Mouse (Mus musculus) liver, embryonic 13.5 days (tissue): ENCODE data around the gene Rab3b. TPM values are rescaled to one million over a fixed set of nuclear protein-coding genes. Genes with fewer than 3 reads are reported as not detected.

Source experiments
- ATAC-seq: fragments of 200-750 bp; cut with Nextera tagmentation; 2 replicates; pipeline ENCODE4 v1.8.0; 2017; ENCODE audit warnings: low read depth, mild to moderate bottlenecking, moderate number of reproducible peaks, moderate library complexity
- DNase-seq: peaks from one replicate; pipeline ENCODE4 v3.0.0; 2022
- H3K27ac ChIP-seq: fragments of 300-500 bp; sonication (generic); 2 replicates; pipeline ENCODE4 v1.5.1; 2015; ENCODE audit warnings: moderate library complexity, mild to moderate bottlenecking, inconsistent platforms
- H3K27me3 ChIP-seq: fragments of 300-500 bp; sonication (generic); 2 replicates; pipeline ENCODE4 v1.6.1; 2015; ENCODE audit warnings: mild to moderate bottlenecking, inconsistent platforms
- H3K36me3 ChIP-seq: fragments of 300-500 bp; sonication (generic); 2 replicates; pipeline ENCODE4 v1.6.1; 2015; ENCODE audit warnings: mild to moderate bottlenecking, inconsistent platforms
- H3K4me1 ChIP-seq: fragments of 300-500 bp; sonication (generic); replicated peaks from 2 replicates; pipeline ENCODE4 v1.6.1; 2015; ENCODE audit warnings: inconsistent platforms
- H3K4me2 ChIP-seq: fragments of 300-500 bp; sonication (generic); 2 replicates; pipeline ENCODE4 v1.6.1; 2015; ENCODE audit warnings: inconsistent platforms, mild to moderate bottlenecking, moderate library complexity
- H3K4me3 ChIP-seq: fragments of 300-500 bp; sonication (generic); replicated peaks from 2 replicates; pipeline ENCODE4 v1.5.1; 2015; ENCODE audit warnings: mild to moderate bottlenecking, inconsistent platforms
- H3K9ac ChIP-seq: fragments of 300-500 bp; sonication (generic); 2 replicates; pipeline ENCODE4 v1.6.1; 2015; ENCODE audit warnings: mild to moderate bottlenecking, inconsistent platforms
- H3K9me3 ChIP-seq: fragments of 300-500 bp; sonication (generic); replicated peaks from 2 replicates; pipeline ENCODE4 v1.6.1; 2016; ENCODE audit warnings: inconsistent platforms
- WGBS: fragments of 180-500 bp; shearing (Covaris S2); methylation state at CpG from one replicate; pipeline ENCODE4 v1.1.7; 2015; ENCODE audit not compliant: insufficient replicate concordance; 5-methylcytosine and 5-hydroxymethylcytosine counted together
- polyA plus RNA-seq: library from polyadenylated mRNA; unstranded; fragments of >200 nt; fragmentation: Nextera tagmentation; extraction: Ambion mirVana; gene quantifications from 2 replicates; pipeline ENCODE4 v1.2.1, GENCODE M21; 2015

Gene Rab3b
- polyA plus RNA-seq, 1 experiment from 2014 or later: 2.1 TPM

DNA sequence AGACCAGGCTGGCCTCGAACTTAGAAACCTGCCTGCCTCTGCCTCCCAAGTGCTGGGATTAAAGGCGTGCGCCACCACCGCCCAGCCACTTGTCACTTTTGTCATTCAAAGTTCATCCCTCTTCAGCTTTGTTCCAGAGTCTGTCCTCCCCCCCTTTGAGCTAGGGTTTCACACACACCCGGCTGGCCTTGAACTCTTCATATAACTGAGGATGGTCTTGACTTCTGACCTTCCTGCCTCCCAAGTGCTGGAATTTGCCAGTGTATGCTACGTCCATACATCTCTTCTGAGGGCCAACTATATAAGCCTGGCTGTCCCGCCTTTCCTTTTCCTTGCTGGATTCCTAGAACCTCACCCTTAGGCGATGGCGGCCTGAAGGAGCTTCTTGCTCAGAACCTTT, 24.0 kb downstream of the Rab3b start:
- Histone ChIP-seq H3K9me3 (no peaks in the 10 kb centered on the region), H3K9ac (no peak overlapping the region), H3K4me1 (no peaks in the 10 kb centered on the region), H3K27ac (no peak overlapping the region), H3K4me2 (no peak overlapping the region), H3K4me3 (no peak overlapping the region), H3K27me3 (0 out of 2 replicates have a peak, but pooled peaks cover 5% of the 10 kb centered on the region), H3K36me3 (no peaks in the 10 kb centered on the region)
- WGBS: 78% methylated on average over 9 of the region's 9 CpGs
- no peak for DNase-seq
- no peak for ATAC-seq

DNA sequence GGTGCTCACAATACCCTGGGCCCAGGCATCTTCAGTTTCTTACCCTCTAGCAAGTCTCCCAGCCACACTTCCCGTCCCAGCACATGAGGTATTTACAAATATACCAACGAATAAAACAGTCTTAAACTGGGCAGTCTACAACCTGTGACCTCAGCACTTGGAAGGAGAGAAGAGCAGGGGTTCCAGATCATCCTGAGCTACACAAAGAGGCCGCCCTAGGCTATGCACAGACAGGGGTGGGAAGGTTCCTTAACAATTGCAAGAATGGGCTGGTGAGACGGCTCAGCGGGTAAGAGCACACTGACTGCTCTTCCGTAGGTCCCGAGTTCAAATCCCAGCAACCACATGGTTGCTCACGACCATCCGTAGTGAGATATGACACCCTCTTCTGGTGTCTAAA, 24.5 kb downstream of the Rab3b start:
- Histone ChIP-seq H3K9ac (no peak overlapping the region), H3K9me3 (no peaks in the 10 kb centered on the region), H3K27me3 (0 out of 2 replicates have a peak, but pooled peaks cover 5% of the 10 kb centered on the region), H3K36me3 (no peaks in the 10 kb centered on the region), H3K4me2 (no peak overlapping the region), H3K4me3 (no peak overlapping the region), H3K27ac (no peak overlapping the region), H3K4me1 (no peaks in the 10 kb centered on the region)
- 73% methylated on average over 9 of the region's 9 CpGs for WGBS
- ATAC-seq (no peak), DNase-seq (no peak)

GRCm38 (mm10) chr4:108904076-108904475, 25.2 kb downstream of the Rab3b start:
- no peak overlapping the region for H3K4me3 ChIP-seq
- no peak for DNase-seq
- H3K36me3 ChIP-seq: no peaks in the 10 kb centered on the region
- H3K9me3 ChIP-seq: no peaks in the 10 kb centered on the region
- 50% methylated on average over 6 of the region's 6 CpGs for WGBS
- no peak overlapping the region for H3K9ac ChIP-seq
- no peak overlapping the region for H3K4me2 ChIP-seq
- H3K27ac ChIP-seq: no peak overlapping the region
- H3K27me3 ChIP-seq: 0 out of 2 replicates have a peak, but pooled peaks cover 5% of the 10 kb centered on the region
- ATAC-seq: no peak
- H3K4me1 ChIP-seq: no peaks in the 10 kb centered on the region

GRCm38 (mm10) chr4:108904790-108905189, 25.9 kb downstream of the Rab3b start:
- Histone ChIP-seq H3K27me3 (0 out of 2 replicates have a peak, but pooled peaks cover 5% of the 10 kb centered on the region), H3K27ac (no peak overlapping the region), H3K9ac (no peak overlapping the region), H3K36me3 (no peaks in the 10 kb centered on the region), H3K9me3 (no peaks in the 10 kb centered on the region), H3K4me2 (no peak overlapping the region), H3K4me3 (no peak overlapping the region), H3K4me1 (no peaks in the 10 kb centered on the region)
- DNase-seq: no peak
- 75% methylated on average over 10 of the region's 10 CpGs for WGBS
- ATAC-seq: no peak

DNA sequence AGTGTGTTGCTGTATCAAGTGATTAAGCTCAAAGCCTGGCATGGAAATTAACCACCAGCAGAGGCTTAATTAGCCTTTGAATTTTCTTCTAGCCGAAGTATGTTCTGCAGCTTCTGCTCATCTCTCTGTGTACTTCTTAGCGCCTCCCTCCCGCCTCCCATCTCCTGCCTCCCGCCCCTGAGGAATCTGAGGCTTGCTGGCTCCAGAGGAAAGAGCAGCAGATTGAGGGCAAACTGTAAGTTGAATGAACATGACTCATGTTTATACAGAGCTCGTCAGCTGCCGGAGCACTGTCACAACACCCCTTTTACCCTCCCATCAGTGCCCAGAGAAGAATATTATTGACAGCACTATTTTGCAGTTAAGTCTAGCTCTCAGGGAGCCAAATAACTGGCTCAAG, 27.0 kb downstream of the Rab3b start:
- DNase-seq: no peak
- Histone ChIP-seq H3K4me2 (no peak overlapping the region), H3K27ac (no peak overlapping the region), H3K9me3 (no peaks in the 10 kb centered on the region), H3K4me1 (no peaks in the 10 kb centered on the region), H3K36me3 (no peaks in the 10 kb centered on the region), H3K27me3 (0 out of 2 replicates have a peak, but pooled peaks cover 5% of the 10 kb centered on the region), H3K9ac (no peak overlapping the region), H3K4me3 (no peak overlapping the region)
- 29% methylated on average over 6 of the region's 6 CpGs for WGBS
- ATAC-seq: no peak

DNA sequence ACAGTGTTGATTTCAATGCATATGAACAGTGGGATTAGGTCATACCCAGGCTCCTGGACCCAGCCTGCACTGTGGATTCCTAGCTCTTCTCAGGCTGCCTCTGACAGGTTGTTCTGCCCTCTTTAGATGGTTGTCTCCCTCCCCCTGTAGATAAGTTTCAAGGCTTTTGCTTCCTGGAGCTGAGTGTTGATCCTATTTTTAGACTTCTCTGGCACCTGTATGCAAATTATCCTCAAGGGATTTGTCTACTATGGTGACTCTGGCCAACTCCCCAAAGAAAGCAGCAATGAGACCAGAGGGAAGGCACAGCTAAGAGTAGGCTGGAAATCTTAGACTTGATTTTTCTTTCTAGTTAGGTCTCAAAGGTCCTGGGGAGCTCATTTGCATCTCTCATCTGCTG, 28.6 kb downstream of the Rab3b start:
- Histone ChIP-seq H3K27ac (no peak overlapping the region), H3K36me3 (no peaks in the 10 kb centered on the region), H3K4me2 (no peak overlapping the region), H3K4me1 (no peaks in the 10 kb centered on the region), H3K4me3 (no peak overlapping the region), H3K9me3 (no peaks in the 10 kb centered on the region), H3K9ac (no peak overlapping the region), H3K27me3 (0 out of 2 replicates have a peak, but pooled peaks cover 5% of the 10 kb centered on the region)
- no peak for DNase-seq
- ATAC-seq: no peak

DNA sequence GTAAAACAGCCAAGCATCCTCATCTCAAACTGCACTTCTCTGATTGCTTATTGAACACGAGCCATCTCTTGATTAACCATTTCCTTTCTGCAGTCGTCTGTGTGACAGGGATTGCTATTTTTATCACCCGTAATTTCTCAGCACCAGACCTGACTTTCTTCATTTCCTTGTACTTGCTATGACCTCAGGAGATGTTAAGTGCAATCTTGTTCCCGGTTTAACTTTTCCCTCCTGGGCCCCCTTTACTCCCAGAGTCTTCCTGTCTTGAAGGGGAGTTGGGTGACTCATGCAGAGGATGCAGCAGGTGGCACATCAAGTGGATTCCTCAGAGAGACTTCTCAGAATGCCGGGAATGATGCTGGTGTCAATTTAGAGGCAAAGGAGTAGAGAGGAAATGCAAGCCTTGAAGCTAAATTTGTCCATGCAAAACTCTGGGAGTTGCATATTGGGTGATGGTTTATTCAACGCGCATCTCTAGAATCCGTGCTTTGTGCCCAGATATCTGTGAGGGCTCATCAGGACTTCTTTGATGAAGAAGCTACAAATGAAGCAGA, 31.1 kb downstream of the Rab3b start:
- WGBS: 45% methylated on average over 8 of the region's 8 CpGs
- Histone ChIP-seq H3K36me3 (no peaks in the 10 kb centered on the region), H3K4me2 (no peak overlapping the region), H3K9ac (no peak overlapping the region), H3K27ac (no peak overlapping the region), H3K27me3 (0 out of 2 replicates have a peak, but pooled peaks cover 5% of the 10 kb centered on the region), H3K4me3 (no peak overlapping the region), H3K4me1 (no peaks in the 10 kb centered on the region), H3K9me3 (no peaks in the 10 kb centered on the region)
- no peak for ATAC-seq
- no peak for DNase-seq

DNA sequence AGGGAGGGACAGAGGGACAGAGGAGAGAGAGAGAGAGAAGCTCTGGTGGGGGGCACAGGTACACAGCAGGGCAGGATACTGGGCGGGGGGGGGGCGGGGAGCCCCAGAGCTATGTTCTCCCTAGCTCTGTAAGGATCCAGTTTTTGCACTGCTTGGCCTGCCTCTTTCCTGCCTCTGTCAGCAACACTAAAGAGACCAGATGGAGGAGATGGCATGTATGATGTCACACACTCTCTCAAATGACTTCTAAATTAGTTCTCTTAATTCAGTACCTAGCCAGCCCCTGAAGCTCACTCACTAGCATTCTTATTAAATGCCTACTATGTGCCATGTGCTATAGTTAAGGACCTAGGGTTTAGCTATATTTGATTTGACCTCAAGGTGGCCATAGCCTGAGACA, 33.0 kb downstream of the Rab3b start:
- Histone ChIP-seq H3K36me3 (no peaks in the 10 kb centered on the region), H3K4me3 (no peak overlapping the region), H3K9ac (no peak overlapping the region), H3K27me3 (0 out of 2 replicates have a peak, but pooled peaks cover 3% of the 10 kb centered on the region), H3K27ac (no peak overlapping the region), H3K9me3 (no peaks in the 10 kb centered on the region), H3K4me1 (no peaks in the 10 kb centered on the region), H3K4me2 (no peak overlapping the region)
- WGBS: 80% methylated on average over 2 of the region's 2 CpGs
- DNase-seq: no peak
- no peak for ATAC-seq

DNA sequence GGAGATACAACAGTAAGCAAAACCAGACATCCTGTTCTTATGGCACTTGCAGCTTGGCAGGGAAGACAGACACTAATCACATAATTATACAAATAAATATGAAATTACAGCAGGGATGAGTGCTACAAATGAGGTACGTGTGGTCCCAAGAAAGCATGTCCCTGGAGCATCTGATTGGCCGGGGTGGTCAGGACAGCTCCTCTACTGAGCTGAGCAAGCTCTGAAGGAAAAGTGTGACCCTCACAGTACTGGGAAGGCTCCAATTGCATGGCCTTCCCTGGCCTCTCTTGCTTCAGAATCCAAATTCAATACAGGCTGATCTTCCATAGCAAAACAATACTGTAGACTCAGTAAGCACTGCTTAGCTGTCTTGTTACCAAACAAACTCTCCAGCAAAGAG, 34.3 kb downstream of the Rab3b start:
- H3K27me3 ChIP-seq: no peaks in the 10 kb centered on the region
- no peak for DNase-seq

GRCm38 (mm10) chr4:108914391-108914790, 35.5 kb downstream of the Rab3b start:
- DNase-seq: no peak
- no peak for ATAC-seq

More for the DNA sequence above, 34.3 kb downstream of the Rab3b start:
- WGBS: 66% methylated on average over 2 of the region's 2 CpGs
- Histone ChIP-seq H3K4me3 (no peak overlapping the region), H3K4me1 (no peaks in the 10 kb centered on the region), H3K9ac (no peak overlapping the region), H3K9me3 (no peaks in the 10 kb centered on the region), H3K27ac (no peak overlapping the region), H3K36me3 (no peaks in the 10 kb centered on the region), H3K4me2 (no peak overlapping the region)
- ATAC-seq: no peak

GRCm38 (mm10) chr4:108915101-108915500, 36.2 kb downstream of the Rab3b start:
- H3K4me3 ChIP-seq: no peak overlapping the region
- 37% methylated on average over 11 of the region's 11 CpGs for WGBS
- H3K27ac ChIP-seq: no peak overlapping the region
- no peaks in the 10 kb centered on the region for H3K9me3 ChIP-seq
- ATAC-seq: no peak
- no peaks in the 10 kb centered on the region for H3K27me3 ChIP-seq
- H3K4me1 ChIP-seq: no peaks in the 10 kb centered on the region
- H3K4me2 ChIP-seq: no peak overlapping the region
- H3K9ac ChIP-seq: no peak overlapping the region
- H3K36me3 ChIP-seq: no peaks in the 10 kb centered on the region
- no peak for DNase-seq

More at GRCm38 (mm10) chr4:108914391-108914790, 35.5 kb downstream of the Rab3b start:
- Histone ChIP-seq H3K4me3 (no peak overlapping the region), H3K9ac (no peak overlapping the region), H3K4me1 (no peaks in the 10 kb centered on the region), H3K9me3 (no peaks in the 10 kb centered on the region), H3K36me3 (no peaks in the 10 kb centered on the region), H3K27ac (no peak overlapping the region), H3K4me2 (no peak overlapping the region), H3K27me3 (no peaks in the 10 kb centered on the region)
- 54% methylated on average over 6 of the region's 6 CpGs for WGBS

GRCm38 (mm10) chr4:108917654-108918053, 38.8 kb downstream of the Rab3b start:
- H3K27ac ChIP-seq: no peak overlapping the region
- ATAC-seq (no peak), DNase-seq (no peak)
- H3K4me2 ChIP-seq: no peak overlapping the region
- no peaks in the 10 kb centered on the region for H3K27me3 ChIP-seq
- 61% methylated on average over 3 of the region's 3 CpGs for WGBS
- no peaks in the 10 kb centered on the region for H3K9me3 ChIP-seq
- no peak overlapping the region for H3K9ac ChIP-seq
- no peaks in the 10 kb centered on the region for H3K4me1 ChIP-seq
- no peak overlapping the region for H3K4me3 ChIP-seq
- H3K36me3 ChIP-seq: no peaks in the 10 kb centered on the region
